Mouse (Mus musculus): ENCODE measurements at regions not wholly inside any gene's neighbourhood (a gene's known extent, or its start where the extent isn't known, plus 50 kb on each side); places are given as distances from the start of the nearest gene placed in this dataset.

GRCm38 (mm10) chr15:62055011-62055410, 1132.2 kb upstream of the A1bg start:
- TF ChIP-seq CTCF (IDR thresholded peaks at IDR 0.05; ENCODE audit: extremely low read depth, insufficient read depth, insufficient read length, insufficient replicate concordance) (no peak), POLR2A (IDR thresholded peaks at IDR 0.05; ENCODE audit: low read depth, low read length) (no peak)

All from spleen, adult 2 months (tissue).